Mouse (Mus musculus) small intestine, adult 2 months (tissue): Measurements from ENCODE around the gene Pxk. TPM values are rescaled to one million over a fixed set of nuclear protein-coding genes. Genes with fewer than 3 reads are reported as not detected.

Experiments used
- H3K27ac ChIP-seq: fragments of 200-500 bp; 2 replicates; pipeline ENCODE4 v1.5.1; 2012; ENCODE audit warnings: low read depth, low read length, control low read depth, inconsistent platforms; ENCODE audit not compliant: insufficient read depth
- H3K27me3 ChIP-seq: fragments of 200-500 bp; 2 replicates; pipeline ENCODE4 v1.6.1; 2012; ENCODE audit warnings: mild to moderate bottlenecking, moderate library complexity, low read length, inconsistent platforms; ENCODE audit not compliant: control insufficient read depth, insufficient read depth
- H3K36me3 ChIP-seq: fragments of 200-500 bp; 2 replicates; pipeline ENCODE4 v1.6.1; 2012; ENCODE audit warnings: mild to moderate bottlenecking, low read length, control low read depth, inconsistent platforms; ENCODE audit not compliant: control insufficient read depth, insufficient read depth
- H3K4me1 ChIP-seq: fragments of 200-500 bp; 2 replicates; pipeline ENCODE4 v1.6.1; 2012; ENCODE audit warnings: low read length, inconsistent platforms, mixed read lengths; ENCODE audit not compliant: control insufficient read depth, insufficient read depth, insufficient read length
- H3K4me3 ChIP-seq: fragments of 200-500 bp; 2 replicates; pipeline ENCODE4 v1.5.1; 2012; ENCODE audit warnings: low read depth, mild to moderate bottlenecking, control low read depth, inconsistent platforms, low read length, moderate library complexity
- CTCF ChIP-seq: fragments of 200-500 bp; IDR thresholded peaks from 2 replicates; pipeline ENCODE4 v1.5.1; 2012; ENCODE audit warnings: low read depth, mild to moderate bottlenecking, control low read depth, inconsistent platforms, low read length, moderate library complexity, mixed read lengths; ENCODE audit not compliant: insufficient replicate concordance, insufficient read length; ENCODE audit errors: extremely low read depth
- POLR2A ChIP-seq: fragments of 200-500 bp; IDR thresholded peaks from 2 replicates; pipeline ENCODE4 v1.6.1; 2012; ENCODE audit warnings: low read depth, mild to moderate bottlenecking, control low read depth, inconsistent platforms, low read length, moderate library complexity
- WGBS: fragments of 180-500 bp; shearing (Covaris S2); methylation state at CpG from one replicate; pipeline ENCODE4 v1.1.7; 2018; 5-methylcytosine and 5-hydroxymethylcytosine counted together
- polyA plus RNA-seq: library from polyadenylated mRNA; depleted of rRNA; stranded (reverse); fragments of >200 nt; gene quantifications from 2 replicates; pipeline ENCODE4 v1.2.3, GENCODE M21; 2012

The Pxk gene
- polyA plus RNA-seq, 1 experiment, result 40.6 TPM

DNA sequence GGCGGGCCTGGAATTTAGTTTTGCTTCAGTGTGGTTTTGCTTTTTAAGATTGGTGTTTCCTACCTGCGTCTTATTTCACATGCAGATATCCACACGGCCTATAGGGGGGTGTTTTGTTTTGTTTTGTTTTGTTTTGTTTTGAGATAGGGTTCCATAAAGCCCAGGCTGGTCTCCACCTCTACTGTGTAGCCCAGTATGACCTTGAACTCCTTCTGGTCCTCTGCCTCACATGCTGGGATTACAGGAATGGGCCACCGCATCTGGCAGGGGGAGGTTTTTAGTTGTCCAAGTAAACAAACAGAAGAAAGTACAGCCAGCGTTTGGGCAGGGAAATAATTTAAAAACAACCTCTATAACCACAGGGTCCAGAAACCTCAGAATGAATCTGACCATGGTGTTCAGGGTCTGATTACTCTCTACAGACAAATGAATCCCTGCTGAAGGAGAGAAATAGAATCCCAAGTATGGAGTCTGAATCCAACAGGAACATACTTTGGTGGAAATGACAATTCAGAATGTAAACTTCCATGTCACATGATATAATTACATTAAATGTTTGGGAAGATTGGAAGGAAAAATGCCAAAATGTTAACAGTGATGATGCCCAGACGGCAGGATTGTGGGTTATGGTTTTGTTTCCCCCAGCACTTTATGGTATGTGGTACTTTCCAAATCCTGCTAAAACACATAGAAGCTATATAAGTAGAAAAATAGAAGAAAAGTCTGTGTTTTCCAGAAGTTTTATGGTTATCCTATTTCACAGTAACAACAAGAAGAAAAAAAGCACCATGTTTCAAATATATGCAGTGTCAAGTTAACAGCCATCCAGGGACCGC is 26.3 kb downstream of the Pxk start:
- Histone ChIP-seq H3K27ac (no peak overlapping the region), H3K4me1 (peaks cover 13% of the 10 kb centered on the region), H3K4me3 (no peak overlapping the region), H3K27me3 (no peaks in the 10 kb centered on the region), H3K36me3 (peaks cover 48% of the 10 kb centered on the region)
- TF ChIP-seq CTCF (no peak), POLR2A (no peak)
- WGBS, result 79% methylated on average over 7 of the region's 7 CpGs

DNA sequence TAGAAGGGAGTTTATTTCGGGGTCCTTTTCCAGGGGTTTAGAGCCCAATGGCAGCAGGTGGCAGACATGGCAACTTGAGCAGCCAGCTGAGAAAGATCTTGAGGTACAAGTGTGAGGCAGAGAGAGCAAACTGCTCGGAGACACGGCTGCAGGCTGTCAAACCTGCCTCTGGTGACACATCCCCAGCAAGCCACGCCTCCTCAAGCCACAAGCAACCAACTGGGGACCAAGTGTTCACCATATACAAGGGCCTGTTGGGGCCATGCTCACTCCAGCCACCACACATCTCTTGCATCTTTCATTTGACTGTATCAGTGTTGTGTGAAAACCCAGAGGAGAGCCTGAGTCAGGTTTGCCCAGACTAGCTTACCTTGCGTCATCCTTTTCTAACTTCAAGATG is 30.0 kb downstream of the Pxk start:
- peaks cover 47% of the 10 kb centered on the region for H3K36me3 ChIP-seq
- TF ChIP-seq POLR2A (no peak), CTCF (no peak)
- no peaks in the 10 kb centered on the region for H3K27me3 ChIP-seq
- 70% methylated on average over 5 of the region's 5 CpGs for WGBS
- H3K4me3 ChIP-seq, result no peak overlapping the region
- peaks cover 8% of the 10 kb centered on the region for H3K4me1 ChIP-seq
- no peak overlapping the region for H3K27ac ChIP-seq

DNA sequence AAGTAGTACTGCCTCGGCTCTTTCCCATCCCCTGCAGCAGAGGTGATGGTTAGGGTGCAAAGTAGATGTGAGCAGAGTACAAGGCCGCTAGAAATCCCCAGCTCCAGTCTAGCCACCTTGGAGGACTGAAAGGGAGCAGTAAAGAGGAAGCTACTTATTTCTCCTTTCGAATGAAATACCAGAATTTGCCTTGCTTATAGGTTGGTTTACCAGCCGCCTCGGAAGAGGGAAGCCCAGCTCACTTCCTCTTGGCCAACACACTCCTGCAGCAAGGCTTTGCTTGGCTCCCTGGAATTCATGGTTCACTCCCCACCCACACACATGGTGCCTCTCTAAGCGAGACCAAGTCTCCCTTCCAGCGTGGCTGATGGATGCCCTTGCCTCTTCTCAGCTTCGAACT is 34.8 kb downstream of the Pxk start:
- H3K27ac ChIP-seq, result no peak overlapping the region
- peaks cover 5% of the 10 kb centered on the region for H3K4me1 ChIP-seq
- 86% methylated on average over 8 of the region's 8 CpGs for WGBS
- no peak overlapping the region for H3K4me3 ChIP-seq
- no peaks in the 10 kb centered on the region for H3K27me3 ChIP-seq
- TF ChIP-seq POLR2A (no peak), CTCF (no peak)
- peaks cover 23% of the 10 kb centered on the region for H3K36me3 ChIP-seq

DNA sequence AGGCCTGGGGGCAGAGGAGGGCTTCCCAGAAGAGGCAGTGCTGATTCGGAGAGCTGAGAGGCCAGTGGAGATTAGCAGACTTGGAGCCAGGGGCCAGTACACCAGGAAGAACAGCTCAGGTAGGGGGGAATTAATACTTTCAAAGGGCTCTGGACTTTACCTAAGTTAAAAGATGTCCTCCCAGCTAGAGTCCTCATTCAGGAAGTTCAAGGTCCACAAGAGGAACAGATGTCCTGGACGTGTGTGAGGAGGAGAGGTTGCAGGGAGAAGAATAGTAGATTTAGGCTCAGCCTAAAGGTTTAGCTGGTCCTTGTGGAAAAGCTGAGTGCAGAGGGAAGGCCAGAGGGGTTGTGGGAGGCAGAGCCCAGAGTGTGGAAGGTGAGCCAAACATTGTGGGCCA is 36.2 kb downstream of the Pxk start:
- 24% methylated on average over 2 of the region's 2 CpGs for WGBS
- Histone ChIP-seq H3K27me3 (no peaks in the 10 kb centered on the region), H3K4me1 (peaks cover 5% of the 10 kb centered on the region), H3K27ac (peak overlapping the region; percentile 28), H3K4me3 (no peak overlapping the region), H3K36me3 (peaks cover 30% of the 10 kb centered on the region)
- TF ChIP-seq CTCF, result no peak
- TF ChIP-seq POLR2A, result no peak

DNA sequence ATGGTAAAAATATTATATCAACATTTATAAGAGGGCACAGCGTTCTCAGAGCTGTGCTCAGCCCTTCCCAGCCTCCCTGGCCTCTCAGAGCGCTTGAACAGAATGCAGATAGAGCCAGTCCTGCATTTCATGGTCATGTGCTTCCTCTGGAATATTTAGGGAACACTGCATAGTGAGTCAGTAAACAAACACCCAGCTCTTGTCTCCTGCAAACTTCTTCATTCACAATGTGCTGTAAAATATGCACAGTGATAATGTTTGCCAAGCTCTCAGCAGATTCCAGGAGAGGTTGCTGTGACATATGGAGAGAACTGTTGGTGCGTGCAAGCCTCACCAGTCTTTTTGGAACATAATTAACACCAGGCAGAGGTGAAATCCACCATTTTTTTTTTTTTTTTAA is 37.1 kb downstream of the Pxk start:
- Histone ChIP-seq H3K4me3 (no peak overlapping the region), H3K36me3 (peaks cover 37% of the 10 kb centered on the region), H3K27me3 (no peaks in the 10 kb centered on the region), H3K27ac (no peak overlapping the region), H3K4me1 (peaks cover 5% of the 10 kb centered on the region)
- TF ChIP-seq POLR2A, result no peak
- no peak for TF ChIP-seq CTCF
- WGBS, result 78% methylated on average over 3 of the region's 3 CpGs

DNA sequence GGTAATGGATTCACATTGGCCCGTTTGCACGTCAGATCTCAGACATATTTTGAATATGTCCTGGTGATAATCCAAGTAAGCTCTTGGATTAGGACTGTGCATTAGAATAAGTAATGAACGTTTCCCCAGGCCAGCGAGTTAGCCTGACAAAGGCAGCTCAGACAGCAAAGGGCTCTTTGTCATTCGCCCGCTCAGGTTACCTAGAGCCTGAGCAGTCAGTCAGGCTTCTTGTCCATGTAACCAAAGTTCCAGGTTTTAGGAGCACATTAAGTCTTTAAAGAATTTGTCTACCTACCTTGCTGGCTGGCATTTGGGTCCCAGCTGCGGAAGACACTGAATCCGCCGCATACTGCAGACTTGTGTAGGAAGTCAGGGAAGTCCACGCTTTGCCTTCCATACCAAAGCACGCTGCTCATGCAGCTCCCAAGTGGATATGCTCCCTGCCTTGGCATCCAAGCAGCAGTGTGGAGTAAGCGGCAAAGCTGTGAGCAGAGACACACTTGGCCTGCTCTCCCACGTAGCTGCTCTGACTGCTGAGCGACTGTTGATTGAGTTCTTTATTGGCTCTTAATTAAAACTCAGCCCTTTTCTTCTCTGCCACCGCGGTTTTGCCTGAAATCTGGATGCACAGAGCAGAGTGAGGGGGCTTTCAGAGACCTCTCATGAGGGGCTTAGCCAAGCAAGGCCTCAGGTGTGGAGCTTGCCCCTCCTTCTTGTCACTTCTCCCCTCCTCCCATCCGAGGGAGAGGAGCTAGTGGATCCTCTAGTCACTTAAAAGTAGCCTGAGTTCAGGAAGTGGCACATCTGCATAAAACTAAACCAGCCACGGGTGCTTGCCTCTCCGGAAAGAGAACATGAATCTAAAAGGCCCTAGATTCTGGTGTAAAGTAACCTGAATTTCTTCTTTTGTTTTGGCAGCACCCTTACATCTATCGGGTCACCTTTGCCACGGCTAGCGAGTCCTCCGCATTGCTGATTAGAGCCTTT is 42.0 kb downstream of the Pxk start:
- H3K36me3 ChIP-seq, result peaks cover 63% of the 10 kb centered on the region
- no peaks in the 10 kb centered on the region for H3K27me3 ChIP-seq
- no peaks in the 10 kb centered on the region for H3K4me1 ChIP-seq
- 89% methylated on average over 23 of the region's 23 CpGs for WGBS
- no peak overlapping the region for H3K27ac ChIP-seq
- no peak overlapping the region for H3K4me3 ChIP-seq
- no peak for TF ChIP-seq CTCF
- TF ChIP-seq POLR2A, result no peak

DNA sequence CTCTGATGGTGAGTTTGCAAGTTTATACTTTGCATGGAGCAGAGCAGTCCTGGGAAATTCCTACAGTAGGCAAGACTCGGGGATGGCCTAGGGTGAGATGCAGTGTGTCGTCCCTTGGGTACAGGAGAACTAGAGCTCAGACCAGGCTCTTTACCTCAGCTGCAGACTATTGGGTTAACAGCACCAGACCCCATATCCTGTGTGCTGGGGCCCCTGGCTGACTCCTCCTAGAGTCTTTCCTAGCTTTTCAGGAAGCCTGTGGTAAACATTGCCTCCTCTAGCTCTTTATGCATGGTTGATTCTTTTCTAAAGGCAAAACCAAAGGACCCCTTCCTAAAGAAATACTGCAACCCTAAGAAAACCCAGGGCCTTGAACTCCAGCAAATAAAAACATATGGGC is 43.1 kb downstream of the Pxk start:
- H3K27ac ChIP-seq, result no peak overlapping the region
- H3K36me3 ChIP-seq, result peaks cover 65% of the 10 kb centered on the region
- H3K27me3 ChIP-seq, result no peaks in the 10 kb centered on the region
- H3K4me3 ChIP-seq, result no peak overlapping the region
- no peak for TF ChIP-seq POLR2A
- no peak for TF ChIP-seq CTCF
- H3K4me1 ChIP-seq, result peaks cover under 1% of the 10 kb centered on the region; the same call in 1 of the 2 replicates
- 92% methylated on average over 2 of the region's 2 CpGs for WGBS
